In the genomic region with DNA sequence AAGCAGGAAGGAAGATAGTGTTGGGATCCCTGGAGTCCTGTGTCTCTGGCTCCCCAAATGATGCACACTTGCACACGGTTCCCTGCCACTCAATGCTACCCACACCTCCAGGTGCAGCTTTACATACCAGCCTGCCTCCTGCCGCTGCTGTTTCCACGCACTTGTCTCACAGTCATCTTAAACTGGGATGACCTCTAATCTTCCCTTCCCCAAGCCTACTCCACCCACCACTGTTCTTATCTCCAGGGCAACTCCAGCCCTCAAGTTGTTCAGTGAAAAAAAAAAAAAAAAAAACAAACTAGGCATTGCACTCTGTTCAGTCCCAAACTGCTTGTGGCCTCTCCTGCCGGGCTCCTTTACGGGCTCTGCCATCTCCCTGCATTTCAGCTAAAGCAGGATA, we compare ENCODE assay signal across 8 mouse cellular contexts. TPM values are rescaled to one million over a fixed set of nuclear protein-coding genes. Genes with fewer than 3 reads are reported as not detected.
A peak's percentile ranks its signal among the peaks of the same experiment; 100 is the strongest.
DNase-seq lines count a peak whose midpoint lies in the region; ATAC-seq and TF ChIP-seq lines count a peak whose summit lies in the region.

A gene (minus strand): TSS at position 14 of the 400 bp plus-strand sequence.

- no peak for TF ChIP-seq CTCF in small intestine, adult 2 months (IDR thresholded peaks at IDR 0.05; ENCODE audit: extremely low read depth, insufficient read length, insufficient replicate concordance, low read depth, low read length)

- H3K4me2 ChIP-seq in neural tube, embryonic 11.5 days (ENCODE audit: low read depth) = no peak within 1 kb of the TSS
- H3K4me2 ChIP-seq in heart, embryonic 11.5 days = peak within 1 kb of the TSS; percentile 38
- H3K4me2 ChIP-seq in limb, embryonic 14.5 days (replicated peaks; ENCODE audit: low read depth, low read length, severe bottlenecking) = no peak within 1 kb of the TSS

- H3K9me3 ChIP-seq in neural tube, embryonic 11.5 days (ENCODE audit: control insufficient read depth, low read length) = no peaks in the 10 kb centered on the region
- H3K9me3 ChIP-seq in heart, embryonic 11.5 days (replicated peaks; ENCODE audit: control insufficient read depth, low read length) = no peaks in the 10 kb centered on the region
- H3K9me3 ChIP-seq in limb, embryonic 14.5 days (ENCODE audit: control insufficient read depth, low read length) = no peaks in the 10 kb centered on the region

- ATAC-seq in neural tube, embryonic 11.5 days (ENCODE audit: insufficient read depth, low FRiP score, low TSS enrichment) = no peak
- 0 out of 2 replicates have a peak, but pooled peaks have one; percentile 27 for ATAC-seq in heart, embryonic 11.5 days (replicated peaks; ENCODE audit: insufficient number of reproducible peaks, low FRiP score, low TSS enrichment)
- no peak for ATAC-seq in limb, embryonic 14.5 days (ENCODE audit: low FRiP score, low read depth)

- H3K36me3 ChIP-seq in neural tube, embryonic 11.5 days (ENCODE audit: control insufficient read depth, insufficient read depth, low read length) = no peaks in the 10 kb centered on the region
- H3K36me3 ChIP-seq in heart, embryonic 11.5 days (ENCODE audit: control insufficient read depth, insufficient read depth, low read length) = no peaks in the 10 kb centered on the region
- H3K36me3 ChIP-seq in limb, embryonic 14.5 days (ENCODE audit: control insufficient read depth, insufficient read depth, low read length) = no peaks in the 10 kb centered on the region
- no peaks in the 10 kb centered on the region for H3K36me3 ChIP-seq in small intestine, adult 2 months (ENCODE audit: control insufficient read depth, insufficient read depth, low read length)

- H3K27me3 ChIP-seq in neural tube, embryonic 11.5 days (ENCODE audit: control insufficient read depth, insufficient read depth, low read length) = no peaks in the 10 kb centered on the region
- H3K27me3 ChIP-seq in heart, embryonic 11.5 days (ENCODE audit: control insufficient read depth, insufficient read depth, low read length) = no peaks in the 10 kb centered on the region
- H3K27me3 ChIP-seq in limb, embryonic 14.5 days (ENCODE audit: control insufficient read depth, insufficient read depth, low read length) = no peaks in the 10 kb centered on the region
- no peaks in the 10 kb centered on the region for H3K27me3 ChIP-seq in small intestine, adult 2 months (ENCODE audit: control insufficient read depth, insufficient read depth, low read length)

- no peak within 1 kb of the TSS for H3K4me3 ChIP-seq in neural tube, embryonic 11.5 days (ENCODE audit: low read depth, low read length)
- peak within 1 kb of the TSS; percentile 12; the same call in 1 of the 2 replicates for H3K4me3 ChIP-seq in heart, embryonic 11.5 days (ENCODE audit: low read depth, low read length)
- H3K4me3 ChIP-seq in limb, embryonic 14.5 days (replicated peaks; ENCODE audit: low read length) = no peak within 1 kb of the TSS
- H3K4me3 ChIP-seq in small intestine, adult 2 months (ENCODE audit: low read depth, low read length) = no peak within 1 kb of the TSS

- DNase-seq in neural tube, embryonic 11.5 days (ENCODE audit: low spot score) = no peak
- no peak for DNase-seq in neural tube, embryonic 10.5 days (ENCODE audit: extremely low spot score, low spot score)
- DNase-seq in c-Kit-positive CD71-positive TER-119-positive erythroid progenitor cells, embryonic 14.5 days (ENCODE audit: low spot score) = peak; percentile 73
- DNase-seq in limb, embryonic 14.5 days (ENCODE audit: low spot score) = no peak
- DNase-seq in lung, postnatal 4 days = no peak
- DNase-seq in spleen, postnatal 36 days (ENCODE audit: low spot score in 2 of 2) = no peak

- TF ChIP-seq POLR2A in limb, embryonic 14.5 days (IDR thresholded peaks at IDR 0.05; ENCODE audit: borderline replicate concordance, extremely low read depth, insufficient read depth, insufficient read length) = no peak
- no peak for TF ChIP-seq POLR2A in small intestine, adult 2 months (IDR thresholded peaks at IDR 0.05; ENCODE audit: low read depth, low read length)

- H3K9ac ChIP-seq in neural tube, embryonic 11.5 days (ENCODE audit: low read length) = no peak within 1 kb of the TSS
- H3K9ac ChIP-seq in heart, embryonic 11.5 days (ENCODE audit: low read depth, low read length) = no peak within 1 kb of the TSS
- no peak within 1 kb of the TSS for H3K9ac ChIP-seq in limb, embryonic 14.5 days (ENCODE audit: low read depth, low read length, severe bottlenecking)

- WGBS in neural tube, embryonic 11.5 days = 73% methylated on average over 5 of the region's 5 CpGs
- WGBS in heart, embryonic 11.5 days (ENCODE audit: insufficient replicate concordance) = 40% methylated on average over 5 of the region's 5 CpGs
- WGBS in limb, embryonic 14.5 days = 76% methylated on average over 5 of the region's 5 CpGs
- WGBS in small intestine, adult 2 months = 41% methylated on average over 5 of the region's 5 CpGs

- no peak within 1 kb of the TSS for H3K27ac ChIP-seq in neural tube, embryonic 11.5 days (ENCODE audit: low read depth, low read length)
- no peak within 1 kb of the TSS for H3K27ac ChIP-seq in heart, embryonic 11.5 days (ENCODE audit: low read depth, low read length)
- no peak within 1 kb of the TSS for H3K27ac ChIP-seq in limb, embryonic 14.5 days (replicated peaks; ENCODE audit: low read depth, low read length)
- H3K27ac ChIP-seq in small intestine, adult 2 months (ENCODE audit: insufficient read depth, low read depth, low read length) = no peak within 1 kb of the TSS

- H3K4me1 ChIP-seq in neural tube, embryonic 11.5 days (ENCODE audit: control insufficient read depth, insufficient read depth, low read length) = no peaks in the 10 kb centered on the region
- H3K4me1 ChIP-seq in heart, embryonic 11.5 days (ENCODE audit: control insufficient read depth, insufficient read depth, low read length) = peaks cover 4% of the 10 kb centered on the region; the same call in 1 of the 2 replicates
- no peaks in the 10 kb centered on the region for H3K4me1 ChIP-seq in limb, embryonic 14.5 days (ENCODE audit: control insufficient read depth, insufficient read depth, low read length)
- H3K4me1 ChIP-seq in small intestine, adult 2 months (ENCODE audit: control insufficient read depth, insufficient read depth, insufficient read length, low read length) = peaks cover 3% of the 10 kb centered on the region; the same call in 1 of the 2 replicates

RNA-seq across cellular contexts. Expression of the gene that starts here (rescaled TPM):
- 19.3 and 19.5 TPM in 2 replicates for polyA plus RNA-seq in neural tube, embryonic 11.5 days (2014; fragmentation: Nextera tagmentation; extraction: Ambion mirVana)
- 10.6 and 11.4 TPM in 2 replicates for polyA plus RNA-seq in heart, embryonic 11.5 days (2014; fragmentation: Nextera tagmentation; extraction: Ambion mirVana)
- 42.3 and 45.5 TPM in 2 replicates for polyA plus RNA-seq in limb, embryonic 14.5 days (2012; rRNA removed)
- polyA plus RNA-seq in limb, embryonic 14.5 days (2014; fragmentation: Nextera tagmentation; extraction: Ambion mirVana) = 22.5 and 23.1 TPM in 2 replicates
- 12.8 and 39.6 TPM in 2 replicates for polyA plus RNA-seq in small intestine, adult 2 months (2012; rRNA removed)
